Mouse (Mus musculus) B cell, adult 2 months (primary cell): ENCODE results near the gene Slc35g2.

Experiments
- DNase-seq, 2 experiments: peaks; one replicate each; pipeline ENCODE4 v3.0.0; 2022

Gene Slc35g2

GRCm38 (mm10) chr9:100570626-100571233, at the start of gene Slc35g2:
Slc35g2 (minus strand) TSS chr9:100571090.
- DNase-seq, result peak; percentile 15 to 26

- no peak for DNase-seq
Measured at GRCm38 (mm10) chr9:100616947-100617346, 46.1 kb upstream of the Slc35g2 start.

GRCm38 (mm10) chr9:100613501-100614071, 42.7 kb upstream of the Slc35g2 start:
- DNase-seq, result no peak

GRCm38 (mm10) chr9:100605985-100606554, 35.2 kb upstream of the Slc35g2 start:
- no peak for DNase-seq

GRCm38 (mm10) chr9:100605522-100605921, 34.6 kb upstream of the Slc35g2 start:
- DNase-seq, result no peak

GRCm38 (mm10) chr9:100603156-100603555, 32.3 kb upstream of the Slc35g2 start:
- DNase-seq, result no peak

GRCm38 (mm10) chr9:100602130-100602529, 31.2 kb upstream of the Slc35g2 start:
- no peak for DNase-seq

GRCm38 (mm10) chr9:100599761-100600328, 29.0 kb upstream of the Slc35g2 start:
- no peak for DNase-seq

GRCm38 (mm10) chr9:100597546-100597945, 26.7 kb upstream of the Slc35g2 start, which contains the start of gene Stag1:
Stag1 (plus strand) TSS chr9:100597798.
- no peak for DNase-seq

- no peak for DNase-seq
Measured at GRCm38 (mm10) chr9:100596317-100596716, 25.4 kb upstream of the Slc35g2 start.

GRCm38 (mm10) chr9:100590462-100590861, 19.6 kb upstream of the Slc35g2 start:
- DNase-seq, result no peak

GRCm38 (mm10) chr9:100584031-100584430, 13.1 kb upstream of the Slc35g2 start:
- DNase-seq, result no peak

- DNase-seq, result no peak
Measured at GRCm38 (mm10) chr9:100582883-100583575, 12.1 kb upstream of the Slc35g2 start.

GRCm38 (mm10) chr9:100581543-100582492, 10.9 kb upstream of the Slc35g2 start:
- no peak for DNase-seq

- no peak for DNase-seq
Measured at GRCm38 (mm10) chr9:100580196-100580740, 9.4 kb upstream of the Slc35g2 start.

- no peak for DNase-seq
Measured at GRCm38 (mm10) chr9:100573942-100574341, 3.1 kb upstream of the Slc35g2 start.

- no peak for DNase-seq
Measured at GRCm38 (mm10) chr9:100573300-100573699, 2.4 kb upstream of the Slc35g2 start.

- no peak for DNase-seq
Measured at GRCm38 (mm10) chr9:100571511-100571910, 621 bp upstream of the Slc35g2 start.

GRCm38 (mm10) chr9:100569798-100570625, 878 bp downstream of the Slc35g2 start:
- DNase-seq, result peak; percentile 5 to 8

- no peak for DNase-seq
Measured at GRCm38 (mm10) chr9:100560251-100560890, 10.5 kb downstream of the Slc35g2 start.
